Mouse (Mus musculus) embryonic fibroblast, embryonic 13.5 days (primary cell): ENCODE results near the gene Bbc3.

Experiments used
- CTCF ChIP-seq: IDR thresholded peaks from 2 replicates; pipeline ENCODE4 v1.5.1; 2011; ENCODE audit warnings: mild to moderate bottlenecking, control low read depth, low read length, moderate library complexity, borderline replicate concordance; ENCODE audit not compliant: insufficient read depth
- POLR2A ChIP-seq: IDR thresholded peaks from 2 replicates; pipeline ENCODE4 v1.6.1; 2011; ENCODE audit warnings: low read depth, mild to moderate bottlenecking, control low read depth, low read length, moderate library complexity

DNA sequence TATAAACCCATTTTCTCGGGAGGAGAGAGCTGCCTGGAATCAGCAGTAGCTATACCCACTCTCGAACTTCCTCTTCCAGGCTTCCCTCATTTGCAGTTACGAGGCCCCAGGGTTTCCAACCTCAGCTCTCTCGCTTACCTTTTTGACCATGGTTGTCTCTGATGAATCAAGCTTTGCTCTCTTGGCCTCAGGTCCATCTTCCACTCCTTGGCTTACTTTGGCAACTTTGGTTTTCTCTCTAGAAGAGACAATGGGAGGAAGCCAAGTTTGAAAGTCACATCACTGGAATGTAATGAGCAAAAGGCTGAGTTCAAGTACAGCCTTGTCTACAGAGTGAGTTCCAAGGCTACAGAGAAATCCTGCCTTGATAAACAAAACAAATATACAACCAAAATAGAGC lies 58.5 kb downstream of the Bbc3 start:
- TF ChIP-seq CTCF (no peak), POLR2A (no peak)
